Mouse (Mus musculus): ENCODE data around the gene 6430550D23Rik. TPM values are rescaled to one million over a fixed set of nuclear protein-coding genes. Genes with fewer than 3 reads are reported as not detected.

Gene 6430550D23Rik
- polyA plus RNA-seq, 1 experiment = 1.5 TPM

- TF ChIP-seq CTCF (IDR thresholded peaks at IDR 0.05; ENCODE audit: control insufficient read depth, insufficient read depth, low read length) = peak; percentile 6; the same call in 1 of the 2 replicates
- TF ChIP-seq POLR2A (IDR thresholded peaks at IDR 0.05; ENCODE audit: borderline replicate concordance, control insufficient read depth, low read depth, low read length) = no peak
- H3K4me1 ChIP-seq (ENCODE audit: control insufficient read depth, insufficient read depth, low read length) = peaks cover 3% of the 10 kb centered on the region
- peak overlapping the region; percentile 53 for H3K27ac ChIP-seq (ENCODE audit: control insufficient read depth, insufficient read depth, low read depth, low read length, poor library complexity)
- 73% methylated on average over 14 of the region's 14 CpGs for WGBS
- no peak overlapping the region for H3K4me3 ChIP-seq (replicated peaks; ENCODE audit: control insufficient read depth, low read depth, low read length)
These were observed 33.6 kb downstream of the 6430550D23Rik start for GRCm38 (mm10) chr2:155974087-155974731.

- 84% methylated on average over 6 of the region's 6 CpGs for WGBS
- no peak overlapping the region for H3K27ac ChIP-seq (ENCODE audit: control insufficient read depth, insufficient read depth, low read depth, low read length, poor library complexity)
- TF ChIP-seq CTCF (IDR thresholded peaks at IDR 0.05; ENCODE audit: control insufficient read depth, insufficient read depth, low read length) (no peak), POLR2A (IDR thresholded peaks at IDR 0.05; ENCODE audit: borderline replicate concordance, control insufficient read depth, low read depth, low read length) (no peak)
- no peak overlapping the region for H3K4me3 ChIP-seq (replicated peaks; ENCODE audit: control insufficient read depth, low read depth, low read length)
- H3K4me1 ChIP-seq (ENCODE audit: control insufficient read depth, insufficient read depth, low read length) = peaks cover 3% of the 10 kb centered on the region
These were observed 34.4 kb downstream of the 6430550D23Rik start for GRCm38 (mm10) chr2:155973348-155973747.

- Histone ChIP-seq H3K27ac (ENCODE audit: control insufficient read depth, insufficient read depth, low read depth, low read length, poor library complexity) (no peak overlapping the region), H3K4me1 (ENCODE audit: control insufficient read depth, insufficient read depth, low read length) (peaks cover 2% of the 10 kb centered on the region), H3K4me3 (replicated peaks; ENCODE audit: control insufficient read depth, low read depth, low read length) (no peak overlapping the region)
- 71% methylated on average over 1 of the region's 1 CpGs for WGBS
- TF ChIP-seq CTCF (IDR thresholded peaks at IDR 0.05; ENCODE audit: control insufficient read depth, insufficient read depth, low read length) (no peak), POLR2A (IDR thresholded peaks at IDR 0.05; ENCODE audit: borderline replicate concordance, control insufficient read depth, low read depth, low read length) (no peak)
These were observed 44.8 kb downstream of the 6430550D23Rik start for GRCm38 (mm10) chr2:155962991-155963390.

GRCm38 (mm10) chr2:155961862-155962261 is 45.9 kb downstream of the 6430550D23Rik start:
- Histone ChIP-seq H3K4me3 (replicated peaks; ENCODE audit: control insufficient read depth, low read depth, low read length) (no peak overlapping the region), H3K4me1 (ENCODE audit: control insufficient read depth, insufficient read depth, low read length) (peaks cover 2% of the 10 kb centered on the region), H3K27ac (ENCODE audit: control insufficient read depth, insufficient read depth, low read depth, low read length, poor library complexity) (no peak overlapping the region)
- TF ChIP-seq POLR2A (IDR thresholded peaks at IDR 0.05; ENCODE audit: borderline replicate concordance, control insufficient read depth, low read depth, low read length) (no peak), CTCF (IDR thresholded peaks at IDR 0.05; ENCODE audit: control insufficient read depth, insufficient read depth, low read length) (no peak)
- WGBS = 76% methylated on average over 10 of the region's 10 CpGs

GRCm38 (mm10) chr2:155959981-155960380 is 47.8 kb downstream of the 6430550D23Rik start:
- WGBS = 95% methylated on average over 5 of the region's 5 CpGs
- H3K4me3 ChIP-seq (replicated peaks; ENCODE audit: control insufficient read depth, low read depth, low read length) = no peak overlapping the region
- TF ChIP-seq CTCF (IDR thresholded peaks at IDR 0.05; ENCODE audit: control insufficient read depth, insufficient read depth, low read length) (no peak), POLR2A (IDR thresholded peaks at IDR 0.05; ENCODE audit: borderline replicate concordance, control insufficient read depth, low read depth, low read length) (no peak)
- H3K4me1 ChIP-seq (ENCODE audit: control insufficient read depth, insufficient read depth, low read length) = peaks cover 2% of the 10 kb centered on the region
- H3K27ac ChIP-seq (ENCODE audit: control insufficient read depth, insufficient read depth, low read depth, low read length, poor library complexity) = no peak overlapping the region

- H3K27ac ChIP-seq (ENCODE audit: control insufficient read depth, insufficient read depth, low read depth, low read length, poor library complexity) = peak within 1 kb of the TSS; percentile 87
- H3K4me1 ChIP-seq (ENCODE audit: control insufficient read depth, insufficient read depth, low read length) = no peaks in the 10 kb centered on the region; the same call in 1 of the 2 replicates
- TF ChIP-seq POLR2A (IDR thresholded peaks at IDR 0.05; ENCODE audit: borderline replicate concordance, control insufficient read depth, low read depth, low read length) (peak; percentile 81; the same call in 1 of the 2 replicates), CTCF (IDR thresholded peaks at IDR 0.05; ENCODE audit: control insufficient read depth, insufficient read depth, low read length) (no peak)
- WGBS = under 1% methylated on average over 59 of the region's 59 CpGs
- H3K4me3 ChIP-seq (replicated peaks; ENCODE audit: control insufficient read depth, low read depth, low read length) = peak within 1 kb of the TSS; percentile 83
These were observed 51.4 kb downstream of the 6430550D23Rik start, which contains the start of gene Cep250 for GRCm38 (mm10) chr2:155956134-155957059. Cep250 (plus strand) TSS chr2:155956458.

GRCm38 (mm10) chr2:155952006-155952405 is 55.8 kb downstream of the 6430550D23Rik start:
- no peaks in the 10 kb centered on the region; the same call in 1 of the 2 replicates for H3K4me1 ChIP-seq (ENCODE audit: control insufficient read depth, insufficient read depth, low read length)
- no peak overlapping the region for H3K27ac ChIP-seq (ENCODE audit: control insufficient read depth, insufficient read depth, low read depth, low read length, poor library complexity)
- no peak overlapping the region for H3K4me3 ChIP-seq (replicated peaks; ENCODE audit: control insufficient read depth, low read depth, low read length)
- TF ChIP-seq CTCF (IDR thresholded peaks at IDR 0.05; ENCODE audit: control insufficient read depth, insufficient read depth, low read length) = no peak
- TF ChIP-seq POLR2A (IDR thresholded peaks at IDR 0.05; ENCODE audit: borderline replicate concordance, control insufficient read depth, low read depth, low read length) = no peak

GRCm38 (mm10) chr2:155949362-155949761 is 58.4 kb downstream of the 6430550D23Rik start:
- H3K4me3 ChIP-seq (replicated peaks; ENCODE audit: control insufficient read depth, low read depth, low read length) = no peak overlapping the region
- no peak for TF ChIP-seq POLR2A (IDR thresholded peaks at IDR 0.05; ENCODE audit: borderline replicate concordance, control insufficient read depth, low read depth, low read length)
- H3K4me1 ChIP-seq (ENCODE audit: control insufficient read depth, insufficient read depth, low read length) = no peaks in the 10 kb centered on the region; the same call in 1 of the 2 replicates
- no peak overlapping the region for H3K27ac ChIP-seq (ENCODE audit: control insufficient read depth, insufficient read depth, low read depth, low read length, poor library complexity)
- WGBS = 76% methylated on average over 6 of the region's 6 CpGs

Measured in bone marrow, adult 2 months (tissue).